Mouse (Mus musculus) lung, adult 2 months (tissue): ENCODE data around the gene Mif4gd.

ENCODE experiments used
- CTCF ChIP-seq: fragments of 200-500 bp; IDR thresholded peaks from 2 replicates; pipeline ENCODE4 v1.5.1; 2011; ENCODE audit warnings: mild to moderate bottlenecking, low read length, control low read depth; ENCODE audit not compliant: insufficient read depth
- POLR2A ChIP-seq: fragments of 200-500 bp; IDR thresholded peaks from 2 replicates; pipeline ENCODE4 v1.6.1; 2011; ENCODE audit warnings: low read depth, mild to moderate bottlenecking, control low read depth, low read length, borderline replicate concordance; ENCODE audit errors: extremely low read depth

DNA sequence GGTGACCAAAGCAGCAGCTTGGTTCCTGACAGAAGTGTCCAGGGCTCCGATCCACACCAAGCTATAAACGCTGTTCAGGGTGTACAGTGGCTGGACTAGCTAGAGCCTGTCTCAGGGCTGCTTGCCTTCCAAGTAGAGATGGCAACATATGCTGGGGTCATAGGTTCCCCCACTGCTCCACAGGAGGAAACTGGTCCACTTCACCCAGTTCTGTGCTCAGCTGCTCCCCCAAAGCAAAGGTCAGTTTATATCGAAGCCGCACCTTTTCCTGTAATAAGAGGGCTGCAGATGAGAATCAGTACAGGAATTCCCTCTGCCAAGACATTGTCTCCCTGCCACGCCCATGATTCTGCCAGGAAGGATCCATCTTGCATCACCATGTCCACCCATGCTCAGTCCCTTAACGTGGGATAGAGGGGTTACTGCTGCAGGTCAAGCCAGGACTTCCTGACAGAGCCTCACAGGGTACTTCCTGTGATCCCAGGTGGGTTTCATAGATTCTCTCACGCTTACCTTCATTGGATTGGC, 27.1 kb downstream of the Mif4gd start:
- TF ChIP-seq CTCF = no peak
- TF ChIP-seq POLR2A = no peak
